Mouse (Mus musculus): Measurements from ENCODE around the gene Usp2. TPM values are rescaled to one million over a fixed set of nuclear protein-coding genes. Genes with fewer than 3 reads are reported as not detected.
"Not testable (repeated sequence)": the region's sequence is repeated elsewhere in the genome, so short reads cannot be mapped to it uniquely, and the experiment has no call there.

Gene Usp2
- polyA plus RNA-seq, 1 experiment, result 3.3 TPM

DNA sequence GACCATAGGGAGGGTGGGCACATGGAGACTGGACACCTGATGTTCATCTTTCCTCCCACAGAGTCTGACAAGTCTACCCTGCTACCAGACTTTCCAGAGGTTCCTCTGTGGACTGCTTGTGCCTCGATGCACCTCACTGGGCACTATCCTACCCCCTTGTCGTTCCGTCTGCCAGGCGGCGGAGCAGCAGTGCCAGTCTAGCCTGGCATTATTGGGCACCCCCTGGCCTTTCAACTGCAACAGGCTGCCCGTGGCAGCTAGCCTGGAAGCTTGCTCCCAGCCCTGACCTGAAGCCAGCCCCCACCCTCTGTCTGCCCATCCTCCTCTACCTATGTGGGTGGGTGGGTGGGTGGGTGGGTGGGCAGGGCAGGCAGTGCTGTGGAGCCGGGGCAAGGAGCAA is 39.4 kb downstream of the Usp2 start:
- Histone ChIP-seq H3K27me3 (replicated peaks) (peaks cover 2% of the 10 kb centered on the region), H3K9me3 (no peaks in the 10 kb centered on the region), H3K4me1 (peaks cover 52% of the 10 kb centered on the region), H3K4me3 (replicated peaks) (no peak overlapping the region), H3K36me3 (replicated peaks; ENCODE audit: low read length) (peaks cover 72% of the 10 kb centered on the region)
- TF ChIP-seq GATA1 (IDR thresholded peaks at IDR 0.05; ENCODE audit: borderline replicate concordance, low read length), result no peak
- TF ChIP-seq FLI1 (IDR thresholded peaks at IDR 0.05; ENCODE audit: low read length), result no peak

DNA sequence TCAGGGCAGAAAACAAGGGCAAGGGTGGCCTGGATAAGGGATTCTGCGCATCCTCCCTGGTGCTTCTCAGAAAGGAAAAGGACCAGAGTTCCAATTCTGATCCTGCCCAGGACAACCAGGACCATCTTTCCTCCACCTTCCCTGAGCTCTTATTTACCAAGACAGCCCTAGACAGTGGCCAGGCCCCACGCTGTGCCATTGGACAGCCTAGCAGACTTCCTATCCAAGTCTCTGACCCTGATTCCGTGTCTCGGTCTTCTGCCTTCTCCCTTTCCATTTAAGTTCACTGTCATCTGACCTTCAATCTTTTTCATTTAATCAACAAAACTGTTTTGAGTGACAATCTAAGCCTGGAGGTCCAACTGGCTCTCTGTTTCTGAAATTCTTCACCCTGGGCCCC is 39.8 kb downstream of the Usp2 start:
- peaks cover 50% of the 10 kb centered on the region for H3K4me1 ChIP-seq
- H3K27me3 ChIP-seq (replicated peaks), result peaks cover 2% of the 10 kb centered on the region
- peaks cover 70% of the 10 kb centered on the region for H3K36me3 ChIP-seq (replicated peaks; ENCODE audit: low read length)

DNA sequence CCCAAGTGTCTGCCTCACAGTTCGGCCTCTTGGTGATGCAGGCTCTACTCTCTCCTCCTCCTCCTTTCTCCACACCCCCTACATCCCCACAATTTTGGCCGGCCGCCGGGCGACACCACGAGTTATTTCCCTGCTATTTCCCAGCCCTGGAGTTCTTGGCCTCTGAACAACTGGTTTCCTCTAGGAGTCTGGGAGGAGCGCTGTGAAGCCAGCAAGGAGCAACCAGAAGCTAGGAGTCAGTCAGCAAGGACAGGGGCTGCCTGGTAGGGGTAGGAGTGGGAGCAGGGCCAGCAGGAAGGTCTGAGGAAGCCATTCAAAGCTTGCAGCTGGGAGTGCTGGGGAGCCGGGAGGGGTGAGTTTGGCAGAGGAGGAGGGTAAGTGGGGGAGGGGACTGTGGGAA is 40.3 kb downstream of the Usp2 start, which contains the start of gene C1qtnf5:
C1qtnf5 (plus strand) TSS at position 136 of the 400 bp plus-strand sequence.
- Histone ChIP-seq H3K4me1 (peaks cover 55% of the 10 kb centered on the region), H3K9me3 (no peaks in the 10 kb centered on the region), H3K36me3 (replicated peaks; ENCODE audit: low read length) (peaks cover 65% of the 10 kb centered on the region), H3K27me3 (replicated peaks) (peaks cover 2% of the 10 kb centered on the region), H3K4me3 (replicated peaks) (no peak within 1 kb of the TSS)
- no peak for TF ChIP-seq FLI1 (IDR thresholded peaks at IDR 0.05; ENCODE audit: low read length)
- no peak for TF ChIP-seq GATA1 (IDR thresholded peaks at IDR 0.05; ENCODE audit: borderline replicate concordance, low read length)

More for the DNA sequence above, 39.8 kb downstream of the Usp2 start:
- Histone ChIP-seq H3K9me3 (no peaks in the 10 kb centered on the region), H3K4me3 (replicated peaks) (no peak overlapping the region)
- TF ChIP-seq FLI1 (IDR thresholded peaks at IDR 0.05; ENCODE audit: low read length) (no peak), GATA1 (IDR thresholded peaks at IDR 0.05; ENCODE audit: borderline replicate concordance, low read length) (no peak)

DNA sequence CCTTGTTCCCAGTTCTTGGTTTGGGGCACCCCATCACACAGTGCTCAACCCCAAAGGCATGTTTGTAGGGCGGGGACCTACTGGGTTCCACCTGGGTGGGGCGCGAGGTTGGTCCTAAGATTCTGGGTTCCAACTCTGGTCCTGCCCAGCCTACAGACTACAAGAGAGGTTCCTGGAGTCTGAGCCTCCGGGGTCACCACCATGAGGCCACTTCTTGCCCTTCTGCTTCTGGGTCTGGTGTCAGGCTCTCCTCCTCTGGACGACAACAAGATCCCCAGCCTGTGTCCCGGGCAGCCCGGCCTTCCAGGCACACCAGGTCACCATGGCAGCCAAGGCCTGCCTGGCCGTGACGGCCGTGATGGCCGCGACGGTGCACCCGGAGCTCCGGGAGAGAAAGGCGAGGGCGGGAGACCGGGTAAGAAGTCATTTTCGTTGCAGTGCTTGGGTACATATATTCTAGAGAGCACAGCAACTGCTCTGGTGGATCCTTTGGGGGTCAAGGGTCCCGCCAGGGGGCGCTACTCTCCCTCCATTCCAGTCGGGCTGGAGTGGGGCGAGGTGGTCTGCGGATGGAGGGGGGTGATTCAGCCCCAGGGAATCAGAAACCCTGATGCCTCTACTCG is 40.8 kb downstream of the Usp2 start:
- TF ChIP-seq FLI1 (IDR thresholded peaks at IDR 0.05; ENCODE audit: low read length), result no peak
- no peak for TF ChIP-seq GATA1 (IDR thresholded peaks at IDR 0.05; ENCODE audit: borderline replicate concordance, low read length)
- H3K27me3 ChIP-seq (replicated peaks), result peaks cover 2% of the 10 kb centered on the region
- peaks cover 59% of the 10 kb centered on the region for H3K4me1 ChIP-seq
- no peaks in the 10 kb centered on the region for H3K9me3 ChIP-seq
- H3K36me3 ChIP-seq (replicated peaks; ENCODE audit: low read length), result peaks cover 64% of the 10 kb centered on the region
- H3K4me3 ChIP-seq (replicated peaks), result no peak overlapping the region

DNA sequence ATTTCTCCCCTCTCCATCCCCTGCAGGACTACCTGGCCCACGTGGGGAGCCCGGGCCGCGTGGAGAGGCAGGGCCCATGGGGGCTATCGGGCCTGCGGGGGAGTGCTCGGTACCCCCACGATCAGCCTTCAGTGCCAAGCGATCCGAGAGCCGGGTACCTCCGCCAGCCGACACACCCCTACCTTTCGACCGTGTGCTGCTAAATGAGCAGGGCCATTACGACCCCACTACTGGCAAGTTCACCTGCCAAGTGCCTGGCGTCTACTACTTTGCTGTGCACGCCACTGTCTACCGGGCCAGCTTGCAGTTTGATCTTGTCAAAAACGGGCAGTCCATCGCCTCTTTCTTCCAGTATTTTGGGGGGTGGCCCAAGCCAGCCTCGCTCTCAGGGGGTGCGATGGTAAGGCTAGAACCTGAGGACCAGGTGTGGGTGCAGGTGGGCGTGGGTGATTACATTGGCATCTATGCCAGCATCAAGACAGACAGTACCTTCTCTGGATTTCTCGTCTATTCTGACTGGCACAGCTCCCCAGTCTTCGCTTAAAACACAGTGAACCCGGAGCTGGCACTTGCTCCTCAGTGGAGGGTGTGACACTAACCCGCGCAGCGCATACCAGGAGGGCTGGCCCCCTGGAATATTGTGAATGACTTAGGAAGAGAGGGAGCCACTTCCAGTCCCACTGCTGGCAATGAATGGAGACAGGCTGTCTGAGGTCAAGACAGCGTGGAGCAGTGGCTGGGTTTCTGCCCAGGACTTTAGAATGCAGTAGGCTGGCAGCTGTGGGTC is 41.6 kb downstream of the Usp2 start:
- H3K9me3 ChIP-seq, result no peaks in the 10 kb centered on the region
- H3K36me3 ChIP-seq (replicated peaks; ENCODE audit: low read length), result peaks cover 59% of the 10 kb centered on the region
- no peak for TF ChIP-seq FLI1 (IDR thresholded peaks at IDR 0.05; ENCODE audit: low read length)
- TF ChIP-seq GATA1 (IDR thresholded peaks at IDR 0.05; ENCODE audit: borderline replicate concordance, low read length), result no peak
- no peak overlapping the region for H3K4me3 ChIP-seq (replicated peaks)
- H3K4me1 ChIP-seq, result peaks cover 59% of the 10 kb centered on the region
- H3K27me3 ChIP-seq (replicated peaks), result no peaks in the 10 kb centered on the region

DNA sequence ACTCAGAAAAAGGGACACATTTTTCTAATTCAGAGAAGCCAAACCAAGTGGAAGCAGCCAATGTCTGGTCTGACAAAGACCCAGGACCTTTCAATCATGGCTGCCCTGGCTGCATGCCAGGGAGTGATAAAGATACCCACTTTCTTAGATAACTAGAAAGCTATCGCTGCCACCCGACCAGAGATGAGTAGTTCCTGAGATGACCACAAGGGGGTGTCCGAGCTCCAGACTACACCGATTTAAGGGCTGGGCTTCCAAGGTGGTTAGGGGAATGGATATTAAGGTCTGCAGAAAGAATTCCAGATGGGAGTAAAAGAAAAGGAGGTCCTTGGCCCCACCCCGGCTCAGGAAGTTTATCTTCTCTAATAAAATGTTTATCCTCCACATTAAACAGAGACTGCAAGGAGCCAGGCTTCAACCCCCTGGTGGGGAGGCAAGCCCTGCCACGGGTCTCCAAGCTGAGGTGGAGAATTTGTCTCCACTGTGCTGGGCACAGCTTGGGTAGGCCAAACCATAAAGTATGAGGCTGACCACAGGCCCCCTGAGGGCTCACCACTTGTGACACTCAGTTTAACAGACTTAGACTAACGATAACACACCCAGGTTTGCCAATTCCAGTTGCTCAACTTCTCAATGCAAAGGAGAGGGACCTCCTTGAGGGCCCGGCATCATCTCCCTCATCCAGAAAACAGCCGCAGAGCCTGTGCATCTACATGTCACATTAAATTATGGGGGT is 42.7 kb downstream of the Usp2 start:
- no peak for TF ChIP-seq FLI1 (IDR thresholded peaks at IDR 0.05; ENCODE audit: low read length)
- TF ChIP-seq GATA1 (IDR thresholded peaks at IDR 0.05; ENCODE audit: borderline replicate concordance, low read length), result no peak
- Histone ChIP-seq H3K36me3 (replicated peaks; ENCODE audit: low read length) (peaks cover 53% of the 10 kb centered on the region), H3K9me3 (no peaks in the 10 kb centered on the region), H3K4me3 (replicated peaks) (no peak overlapping the region), H3K4me1 (peaks cover 69% of the 10 kb centered on the region), H3K27me3 (replicated peaks) (no peaks in the 10 kb centered on the region)

GRCm38 (mm10) chr9:44111909-44112308 is 45.1 kb downstream of the Usp2 start:
- not testable (repeated sequence) for H3K4me3 ChIP-seq (replicated peaks); H3K27me3 ChIP-seq (replicated peaks); H3K9me3 ChIP-seq
- peaks cover 33% of the 10 kb centered on the region for H3K36me3 ChIP-seq (replicated peaks; ENCODE audit: low read length)
- H3K4me1 ChIP-seq, result peaks cover 69% of the 10 kb centered on the region

DNA sequence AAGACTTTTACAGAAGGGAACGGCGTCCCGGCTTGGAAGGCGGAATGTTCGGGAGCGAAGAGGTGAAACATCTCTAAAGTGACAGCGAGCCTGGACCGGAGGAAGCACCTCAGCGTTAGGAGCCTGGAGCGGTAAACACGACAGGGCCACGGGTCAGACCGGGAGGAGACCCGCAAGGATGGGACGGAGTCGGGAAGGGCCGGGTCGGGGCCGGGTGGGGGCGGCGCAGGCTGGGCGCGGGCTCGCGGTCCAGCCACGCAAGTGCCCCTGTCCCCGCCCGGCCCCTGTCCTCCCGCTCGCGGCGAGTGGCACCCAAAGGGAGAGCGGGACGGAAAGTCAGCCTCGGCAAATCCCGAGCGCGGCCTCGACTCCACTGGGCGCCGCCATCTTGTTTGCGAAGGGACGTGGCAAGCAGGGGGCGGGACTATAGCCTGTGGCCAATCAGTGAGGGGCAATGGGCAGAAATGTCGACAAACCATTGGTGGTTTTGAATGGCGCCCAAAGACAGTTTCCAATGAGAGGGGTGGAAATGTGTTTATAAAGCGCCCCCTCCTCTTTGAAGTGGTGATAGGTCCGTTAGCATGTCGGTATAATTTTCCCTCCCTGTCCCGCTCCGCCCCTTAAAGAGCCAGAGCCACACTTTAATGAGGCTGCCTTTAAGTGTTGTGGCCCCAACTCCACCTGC is 46.4 kb downstream of the Usp2 start, which contains the start of the genes Gm49380 and Rnf26:
Gm49380 (minus strand) TSS at position 396 of the 685 bp plus-strand sequence.
Rnf26 (minus strand) TSS at position 413 of the 685 bp plus-strand sequence.
- Histone ChIP-seq H3K4me3 (replicated peaks) (peak within 1 kb of the TSS; percentile 93), H3K36me3 (replicated peaks; ENCODE audit: low read length) (peaks cover 20% of the 10 kb centered on the region), H3K9me3 (no peaks in the 10 kb centered on the region), H3K27me3 (replicated peaks) (peaks cover 6% of the 10 kb centered on the region), H3K4me1 (peaks cover 56% of the 10 kb centered on the region)
- TF ChIP-seq GATA1 (IDR thresholded peaks at IDR 0.05; ENCODE audit: borderline replicate concordance, low read length), result no peak
- peak; percentile 18; the same call in 1 of the 2 replicates for TF ChIP-seq FLI1 (IDR thresholded peaks at IDR 0.05; ENCODE audit: low read length)

- Histone ChIP-seq H3K4me1 (peaks cover 47% of the 10 kb centered on the region), H3K36me3 (replicated peaks; ENCODE audit: low read length) (peaks cover 10% of the 10 kb centered on the region), H3K9me3 (no peaks in the 10 kb centered on the region), H3K4me3 (replicated peaks) (no peak overlapping the region), H3K27me3 (replicated peaks) (peaks cover 6% of the 10 kb centered on the region)
- TF ChIP-seq FLI1 (IDR thresholded peaks at IDR 0.05; ENCODE audit: low read length) (no peak), GATA1 (IDR thresholded peaks at IDR 0.05; ENCODE audit: borderline replicate concordance, low read length) (no peak)
Observed at GRCm38 (mm10) chr9:44114453-44114852, 47.6 kb downstream of the Usp2 start.
